Mouse (Mus musculus): ENCODE results near the gene Eif4g3.

- TF ChIP-seq CTCF (IDR thresholded peaks at IDR 0.05 in 2 of 3, conservative IDR thresholded peaks at IDR 0.05 in 1 of 3; ENCODE audit: control insufficient read depth in 1 of 3, insufficient read depth in 1 of 3, low read depth in 2 of 3, low read length in 3 of 3, poor library complexity in 1 of 3, severe bottlenecking in 1 of 3), result no peak
- no peak for TF ChIP-seq ZMIZ1 (IDR thresholded peaks at IDR 0.05; ENCODE audit: low read depth, low read length)
- TF ChIP-seq UBTF (IDR thresholded peaks at IDR 0.05; ENCODE audit: borderline replicate concordance, insufficient read depth, low read depth, low read length), result no peak
- TF ChIP-seq POLR2AphosphoS2 (IDR thresholded peaks at IDR 0.05; ENCODE audit: low read length), result no peak
- no peak for TF ChIP-seq GABPA (IDR thresholded peaks at IDR 0.05; ENCODE audit: low read depth, low read length)
- no peak for TF ChIP-seq POLR2A (IDR thresholded peaks at IDR 0.05; ENCODE audit: control insufficient read depth in 1 of 2, insufficient read depth in 1 of 2, low read depth in 1 of 2, low read length in 2 of 2, poor library complexity in 1 of 2)
- no peak for TF ChIP-seq ZC3H11A (IDR thresholded peaks at IDR 0.05; ENCODE audit: low read depth, low read length)
Measured at GRCm38 (mm10) chr4:138200769-138201168, 207.9 kb downstream of the Eif4g3 start.
